Mouse (Mus musculus): ENCODE results near the gene Trpm3. TPM values are rescaled to one million over a fixed set of nuclear protein-coding genes. Genes with fewer than 3 reads are reported as not detected.

Gene Trpm3
- polyA plus RNA-seq, 1 experiment from 2014 or later, result 0.04 TPM

GRCm38 (mm10) chr19:23041483-23042167 is 902.8 kb downstream of the Trpm3 start:
- 89% methylated on average over 6 of the region's 6 CpGs for WGBS (ENCODE audit: missing documents)
- Histone ChIP-seq H3K4me3 (ENCODE audit: inconsistent target) (no peak overlapping the region), H3K36me3 (ENCODE audit: inconsistent target) (no peaks in the 10 kb centered on the region), H3K79me2 (ENCODE audit: inconsistent target) (no peaks in the 10 kb centered on the region), H3K27ac (no peak overlapping the region)

DNA sequence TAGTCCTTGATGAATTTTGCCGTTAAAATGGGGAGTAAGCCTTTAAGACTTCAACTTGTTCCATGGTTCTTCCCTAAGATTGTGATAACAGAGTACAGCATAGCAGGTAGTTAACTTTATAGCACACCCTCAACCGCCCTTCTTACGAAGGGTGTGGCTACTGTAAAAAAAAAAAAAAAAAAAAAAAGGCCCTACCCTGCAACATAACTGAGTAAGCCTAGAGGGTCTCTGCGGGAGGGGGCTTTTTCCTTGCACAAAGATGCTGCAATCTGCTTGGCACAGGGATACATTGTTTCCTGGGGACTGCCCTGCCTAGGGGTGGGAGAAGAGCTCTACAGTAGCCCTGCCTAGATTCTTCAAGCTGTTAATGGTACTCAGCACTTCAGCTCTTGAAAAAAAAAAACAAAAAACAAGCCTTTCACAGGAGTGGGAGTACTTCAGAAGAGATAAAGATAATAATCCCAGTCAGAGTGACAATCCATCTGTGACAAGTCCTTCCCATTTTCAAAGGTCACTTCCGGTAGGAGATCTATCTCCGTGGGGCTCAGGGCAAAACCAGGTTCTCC is 903.4 kb downstream of the Trpm3 start:
- Histone ChIP-seq H3K79me2 (ENCODE audit: inconsistent target) (no peaks in the 10 kb centered on the region), H3K4me3 (ENCODE audit: inconsistent target) (no peak overlapping the region), H3K27ac (no peak overlapping the region), H3K36me3 (ENCODE audit: inconsistent target) (no peaks in the 10 kb centered on the region)
- 91% methylated on average over 6 of the region's 6 CpGs for WGBS (ENCODE audit: missing documents)

GRCm38 (mm10) chr19:23043699-23044098 is 904.9 kb downstream of the Trpm3 start:
- Histone ChIP-seq H3K27ac (no peak overlapping the region), H3K79me2 (ENCODE audit: inconsistent target) (no peaks in the 10 kb centered on the region), H3K4me3 (ENCODE audit: inconsistent target) (no peak overlapping the region), H3K36me3 (ENCODE audit: inconsistent target) (no peaks in the 10 kb centered on the region)
